Mouse (Mus musculus): ENCODE measurements at regions not wholly inside any gene's neighbourhood (a gene's known extent, or its start where the extent isn't known, plus 50 kb on each side); places are given as distances from the start of the nearest gene placed in this dataset.

GRCm38 (mm10) chr2:101491762-101492161, 132.8 kb upstream of the Rag2 start:
- no peak overlapping the region for H3K4me2 ChIP-seq
- no peaks in the 10 kb centered on the region for H3K9me3 ChIP-seq (ENCODE audit: control insufficient read depth, low read length)
- WGBS = 86% methylated on average over 3 of the region's 3 CpGs
- no peak overlapping the region for H3K4me3 ChIP-seq (ENCODE audit: low read depth, low read length)
- no peak overlapping the region for H3K9ac ChIP-seq (ENCODE audit: low read length)
- H3K27ac ChIP-seq (ENCODE audit: low read depth, low read length) = no peak overlapping the region
- no peaks in the 10 kb centered on the region for H3K27me3 ChIP-seq (ENCODE audit: control insufficient read depth, insufficient read depth, low read length)
- no peaks in the 10 kb centered on the region for H3K36me3 ChIP-seq (ENCODE audit: control insufficient read depth, insufficient read depth, low read length)
- ATAC-seq (ENCODE audit: low FRiP score) (no peak), DNase-seq (ENCODE audit: low spot score, missing footprints) (no peak)
- H3K4me1 ChIP-seq (ENCODE audit: control insufficient read depth, insufficient read depth, low read length) = no peaks in the 10 kb centered on the region

- ATAC-seq (ENCODE audit: low FRiP score) (no peak), DNase-seq (ENCODE audit: low spot score, missing footprints) (no peak)
- no peak overlapping the region for H3K4me2 ChIP-seq
- no peaks in the 10 kb centered on the region for H3K36me3 ChIP-seq (ENCODE audit: control insufficient read depth, insufficient read depth, low read length)
- no peak overlapping the region for H3K9ac ChIP-seq (ENCODE audit: low read length)
- no peaks in the 10 kb centered on the region for H3K9me3 ChIP-seq (ENCODE audit: control insufficient read depth, low read length)
- H3K27ac ChIP-seq (ENCODE audit: low read depth, low read length) = no peak overlapping the region
- H3K4me1 ChIP-seq (ENCODE audit: control insufficient read depth, insufficient read depth, low read length) = no peaks in the 10 kb centered on the region
- no peak overlapping the region for H3K4me3 ChIP-seq (ENCODE audit: low read depth, low read length)
- no peaks in the 10 kb centered on the region for H3K27me3 ChIP-seq (ENCODE audit: control insufficient read depth, insufficient read depth, low read length)
Measured at GRCm38 (mm10) chr2:101508116-101508515, 116.4 kb upstream of the Rag2 start.

Data from midbrain, embryonic 11.5 days (tissue).